Mouse (Mus musculus) forebrain, embryonic 14.5 days (tissue): ENCODE data around the gene Snrpa. TPM values are rescaled to one million over a fixed set of nuclear protein-coding genes. Genes with fewer than 3 reads are reported as not detected.
"Not testable (repeated sequence)": the region's sequence is repeated elsewhere in the genome, so short reads cannot be mapped to it uniquely, and the experiment has no call there.

ENCODE experiments used
- ATAC-seq: fragments of 200-750 bp; cut with Nextera tagmentation; 2 replicates; pipeline ENCODE4 v1.8.0; 2017; ENCODE audit warnings: mild to moderate bottlenecking, moderate library complexity
- DNase-seq: peaks from one replicate; pipeline ENCODE4 v3.0.0-alpha.2; 2015; ENCODE audit warnings: low spot score
- H3K27ac ChIP-seq: fragments of 300-500 bp; sonication (generic); 2 replicates; pipeline ENCODE4 v1.5.1; 2014; ENCODE audit warnings: low read depth, mild to moderate bottlenecking, control low read depth, low read length, moderate library complexity
- H3K27me3 ChIP-seq: fragments of 300-500 bp; sonication (generic); replicated peaks from 2 replicates; pipeline ENCODE4 v1.6.1; 2014; ENCODE audit warnings: low read length, control low read depth, mixed read lengths; ENCODE audit not compliant: control insufficient read depth, insufficient read depth
- H3K36me3 ChIP-seq: fragments of 300-500 bp; sonication (generic); 2 replicates; pipeline ENCODE4 v1.6.1; 2014; ENCODE audit warnings: low read length, control low read depth; ENCODE audit not compliant: control insufficient read depth, insufficient read depth
- H3K4me1 ChIP-seq: fragments of 300-500 bp; sonication (generic); 2 replicates; pipeline ENCODE4 v1.6.1; 2014; ENCODE audit warnings: antibody characterized with exemption, low read length, control low read depth; ENCODE audit not compliant: control insufficient read depth, insufficient read depth
- H3K4me2 ChIP-seq: fragments of 300-500 bp; sonication (generic); 2 replicates; pipeline ENCODE4 v1.6.1; 2014; ENCODE audit warnings: mild to moderate bottlenecking, control low read depth, low read length
- H3K4me3 ChIP-seq: fragments of 300-500 bp; sonication (generic); 2 replicates; pipeline ENCODE4 v1.5.1; 2014; ENCODE audit warnings: low read depth, low read length, control low read depth
- H3K9ac ChIP-seq: fragments of 300-500 bp; sonication (generic); 2 replicates; pipeline ENCODE4 v1.6.1; 2014; ENCODE audit warnings: mild to moderate bottlenecking, low read length, control low read depth, moderate library complexity
- H3K9me3 ChIP-seq: fragments of 300-500 bp; sonication (generic); replicated peaks from 2 replicates; pipeline ENCODE4 v1.6.1; 2016; ENCODE audit warnings: low read length, control low read depth, mixed read lengths; ENCODE audit not compliant: control insufficient read depth
- whole genome bisulfite sequencing: fragments of 180-500 bp; shearing (Covaris S2); extraction: QIAGEN DNeasy Blood & Tissue Kit; methylation state at CpG from one replicate; pipeline ENCODE4 v1.1.7; 2014; 5-methylcytosine and 5-hydroxymethylcytosine counted together
- polyA plus RNA-seq: library from polyadenylated mRNA; unstranded; fragments of >200 nt; fragmentation: Nextera tagmentation; extraction: Ambion mirVana; gene quantifications from 2 replicates; pipeline ENCODE4 v1.2.1, GENCODE M21; 2014

The Snrpa gene
- polyA plus RNA-seq: 264 and 273 TPM in 2 replicates

- peak within 1 kb of the TSS; percentile 92 for H3K4me2 ChIP-seq
- no peaks in the 10 kb centered on the region for H3K9me3 ChIP-seq
- peak; percentile 99 for ATAC-seq
- H3K27me3 ChIP-seq: no peaks in the 10 kb centered on the region
- peak within 1 kb of the TSS; percentile 90 for H3K9ac ChIP-seq
- peak within 1 kb of the TSS; percentile 83 for H3K4me3 ChIP-seq
- H3K27ac ChIP-seq: peak within 1 kb of the TSS; percentile 97
- DNase-seq: peak; percentile 100
- WGBS: 1% methylated on average over 64 of the region's 64 CpGs
- peaks cover 11% of the 10 kb centered on the region for H3K4me1 ChIP-seq
- peaks cover 41% of the 10 kb centered on the region for H3K36me3 ChIP-seq
These were observed at the start of gene Snrpa, which contains the start of gene BC024978 for GRCm38 (mm10) chr7:27195681-27196611. Gene Snrpa, minus strand, starts transcription at chr7:27196271. Gene BC024978, plus strand, starts transcription at chr7:27195781.

- not testable (repeated sequence) for H3K27ac ChIP-seq, H3K4me1 ChIP-seq, H3K27me3 ChIP-seq, H3K4me2 ChIP-seq, ATAC-seq, H3K4me3 ChIP-seq, H3K9me3 ChIP-seq, DNase-seq, H3K9ac ChIP-seq
- WGBS: 93% methylated on average over 2 of the region's 2 CpGs
- peaks cover 44% of the 10 kb centered on the region for H3K36me3 ChIP-seq
These were observed 48.0 kb upstream of the Snrpa start for GRCm38 (mm10) chr7:27244088-27244487.

GRCm38 (mm10) chr7:27243211-27243610 lies 47.1 kb upstream of the Snrpa start:
- ATAC-seq (no peak), DNase-seq (no peak)
- 77% methylated on average over 8 of the region's 8 CpGs for WGBS
- Histone ChIP-seq H3K27ac (no peak overlapping the region), H3K4me2 (no peak overlapping the region), H3K36me3 (peaks cover 44% of the 10 kb centered on the region), H3K4me1 (no peaks in the 10 kb centered on the region), H3K9me3 (no peaks in the 10 kb centered on the region), H3K27me3 (no peaks in the 10 kb centered on the region), H3K4me3 (no peak overlapping the region), H3K9ac (no peak overlapping the region)

- DNase-seq (no peak), ATAC-seq (no peak)
- H3K9ac ChIP-seq: no peak overlapping the region
- 95% methylated on average over 5 of the region's 5 CpGs for WGBS
- H3K27ac ChIP-seq: no peak overlapping the region
- no peak overlapping the region for H3K4me3 ChIP-seq
- peaks cover 30% of the 10 kb centered on the region for H3K36me3 ChIP-seq
- H3K9me3 ChIP-seq: no peaks in the 10 kb centered on the region
- peaks cover 3% of the 10 kb centered on the region for H3K4me1 ChIP-seq
- no peak overlapping the region for H3K4me2 ChIP-seq
- H3K27me3 ChIP-seq: no peaks in the 10 kb centered on the region
These were observed 42.5 kb upstream of the Snrpa start for GRCm38 (mm10) chr7:27238568-27238967.

- no peak for ATAC-seq
- Histone ChIP-seq H3K36me3 (peaks cover 27% of the 10 kb centered on the region), H3K4me2 (no peak overlapping the region), H3K27me3 (no peaks in the 10 kb centered on the region), H3K9ac (no peak overlapping the region), H3K9me3 (no peaks in the 10 kb centered on the region), H3K27ac (no peak overlapping the region), H3K4me3 (no peak overlapping the region), H3K4me1 (peaks cover 7% of the 10 kb centered on the region)
- DNase-seq: no peak
- 81% methylated on average over 2 of the region's 2 CpGs for WGBS
These were observed 41.5 kb upstream of the Snrpa start for GRCm38 (mm10) chr7:27237527-27237926.

GRCm38 (mm10) chr7:27235726-27236125 lies 39.7 kb upstream of the Snrpa start:
- Histone ChIP-seq H3K4me3 (no peak overlapping the region), H3K27me3 (no peaks in the 10 kb centered on the region), H3K36me3 (peaks cover 12% of the 10 kb centered on the region), H3K4me1 (peaks cover 7% of the 10 kb centered on the region), H3K27ac (no peak overlapping the region), H3K9me3 (no peaks in the 10 kb centered on the region), H3K4me2 (no peak overlapping the region), H3K9ac (no peak overlapping the region)
- WGBS: 81% methylated on average over 2 of the region's 2 CpGs
- DNase-seq: no peak
- no peak for ATAC-seq

GRCm38 (mm10) chr7:27233300-27233699 lies 37.2 kb upstream of the Snrpa start:
- 2% methylated on average over 6 of the region's 6 CpGs for WGBS

GRCm38 (mm10) chr7:27232781-27233281 lies 36.8 kb upstream of the Snrpa start, which contains the start of gene Coq8b:
Gene Coq8b, plus strand, starts transcription at chr7:27233023.
- ATAC-seq: peak; percentile 94
- 0% methylated on average over 25 of the region's 25 CpGs for WGBS
- Histone ChIP-seq H3K9me3 (no peaks in the 10 kb centered on the region), H3K9ac (peak within 1 kb of the TSS; percentile 57), H3K36me3 (no peaks in the 10 kb centered on the region), H3K27ac (peak within 1 kb of the TSS; percentile 79), H3K4me2 (peak within 1 kb of the TSS; percentile 68), H3K27me3 (no peaks in the 10 kb centered on the region), H3K4me1 (peaks cover 7% of the 10 kb centered on the region), H3K4me3 (peak within 1 kb of the TSS; percentile 50)
- DNase-seq: peak; percentile 98

More at GRCm38 (mm10) chr7:27233300-27233699, 37.2 kb upstream of the Snrpa start:
- Histone ChIP-seq H3K27ac (peak overlapping the region; percentile 56; the same call in 1 of the 2 replicates), H3K9me3 (no peaks in the 10 kb centered on the region), H3K9ac (peak overlapping the region; percentile 57), H3K36me3 (no peaks in the 10 kb centered on the region), H3K4me1 (peaks cover 7% of the 10 kb centered on the region), H3K4me3 (peak overlapping the region; percentile 50), H3K4me2 (peak overlapping the region; percentile 68), H3K27me3 (no peaks in the 10 kb centered on the region)
- DNase-seq (peak; percentile 23), ATAC-seq (peak; percentile 35)
